Mouse (Mus musculus): Measurements from ENCODE around the gene Dexi. TPM values are rescaled to one million over a fixed set of nuclear protein-coding genes. Genes with fewer than 3 reads are reported as not detected.

Gene Dexi
- polyA plus RNA-seq, 1 experiment = 20.8 TPM

GRCm38 (mm10) chr16:10487895-10488493 is 54.9 kb downstream of the Dexi start:
- TF ChIP-seq CEBPB (IDR thresholded peaks at IDR 0.05; ENCODE audit: insufficient read depth, poor library complexity, severe bottlenecking) (no peak), POLR2A (IDR thresholded peaks at IDR 0.05; ENCODE audit: insufficient read length, low read depth) (no peak), MAX (IDR thresholded peaks at IDR 0.05; ENCODE audit: low read depth) (no peak), TCF3 (IDR thresholded peaks at IDR 0.05; ENCODE audit: insufficient read length, low read depth) (no peak), MYOD1 (IDR thresholded peaks at IDR 0.05; ENCODE audit: control insufficient read depth in 1 of 3, insufficient read length in 2 of 3, low read depth in 2 of 3) (no peak), USF1 (IDR thresholded peaks at IDR 0.05; ENCODE audit: low read depth) (no peak)
- Histone ChIP-seq H3K27me3 (ENCODE audit: control insufficient read depth, insufficient read depth, insufficient read length) (peaks cover 51% of the 10 kb centered on the region), H3K79me2 (ENCODE audit: control insufficient read depth, insufficient read depth) (no peaks in the 10 kb centered on the region), H3ac (ENCODE audit: control insufficient read depth, insufficient read length) (no peak overlapping the region), H3K36me3 (ENCODE audit: control insufficient read depth, insufficient read depth) (no peaks in the 10 kb centered on the region), H3K4me3 (no peak overlapping the region), H3K4me2 (ENCODE audit: low read depth) (no peak overlapping the region)

- no peak for TF ChIP-seq TCF12 (IDR thresholded peaks at IDR 0.05; ENCODE audit: insufficient read depth, poor library complexity, severe bottlenecking)
- TF ChIP-seq E2F4 (IDR thresholded peaks at IDR 0.05; ENCODE audit: insufficient read depth) = no peak
- TF ChIP-seq MAX (IDR thresholded peaks at IDR 0.05; ENCODE audit: low read depth) = no peak
- no peak for TF ChIP-seq POLR2AphosphoS2 (IDR thresholded peaks at IDR 0.05; ENCODE audit: insufficient read length, low read depth)
- no peak for TF ChIP-seq MYOD1 (IDR thresholded peaks at IDR 0.05; ENCODE audit: control insufficient read depth in 1 of 3, insufficient read length in 2 of 3, low read depth in 2 of 3)
- no peak for TF ChIP-seq MYOG (IDR thresholded peaks at IDR 0.05; ENCODE audit: control insufficient read depth in 1 of 3, insufficient read depth in 1 of 3, insufficient read length in 2 of 3, low read depth in 2 of 3)
- no peak for TF ChIP-seq CEBPB (IDR thresholded peaks at IDR 0.05; ENCODE audit: insufficient read depth, poor library complexity, severe bottlenecking)
- TF ChIP-seq SRF (IDR thresholded peaks at IDR 0.05; ENCODE audit: control insufficient read depth, insufficient read length, low read depth) = no peak
- TF ChIP-seq TCF3 (IDR thresholded peaks at IDR 0.05; ENCODE audit: insufficient read length, low read depth) = no peak
- no peak for TF ChIP-seq POLR2A (IDR thresholded peaks at IDR 0.05; ENCODE audit: insufficient read length, low read depth)
- TF ChIP-seq USF1 (IDR thresholded peaks at IDR 0.05; ENCODE audit: low read depth) = no peak
- no peak for TF ChIP-seq REST (IDR thresholded peaks at IDR 0.05; ENCODE audit: insufficient read depth, insufficient read length)
- no peaks in the 10 kb centered on the region for H3K79me2 ChIP-seq (ENCODE audit: control insufficient read depth, insufficient read depth)
- peaks cover 54% of the 10 kb centered on the region for H3K27me3 ChIP-seq (ENCODE audit: control insufficient read depth, insufficient read depth, insufficient read length)
- no peak overlapping the region for H3ac ChIP-seq (ENCODE audit: control insufficient read depth, insufficient read length)
- H3K36me3 ChIP-seq (ENCODE audit: control insufficient read depth, insufficient read depth) = no peaks in the 10 kb centered on the region
- no peak overlapping the region for H3K4me3 ChIP-seq
- H3K4me2 ChIP-seq (ENCODE audit: low read depth) = no peak overlapping the region
These were observed 55.9 kb downstream of the Dexi start for GRCm38 (mm10) chr16:10486993-10487392.

DNA sequence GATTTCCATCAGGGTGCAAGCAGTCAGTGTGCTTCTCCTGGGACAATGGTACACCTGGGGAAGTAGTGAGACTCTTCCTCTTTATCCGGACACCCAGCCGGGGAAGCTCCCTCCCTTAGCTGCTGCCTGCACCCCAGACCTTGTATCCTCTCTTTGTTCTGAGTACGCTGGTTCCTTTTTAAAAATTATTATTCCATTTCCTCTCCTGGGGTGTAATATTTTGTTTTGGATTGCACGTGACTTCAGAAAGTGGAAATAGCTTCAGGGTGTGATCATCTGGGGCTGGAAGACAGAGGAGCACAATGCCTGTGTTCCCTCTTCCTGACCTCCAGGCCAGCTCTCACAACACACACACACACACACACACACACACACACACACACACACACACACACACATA is 60.5 kb downstream of the Dexi start:
- TF ChIP-seq USF1 (IDR thresholded peaks at IDR 0.05; ENCODE audit: low read depth) (no peak), TCF12 (IDR thresholded peaks at IDR 0.05; ENCODE audit: insufficient read depth, poor library complexity, severe bottlenecking) (no peak), E2F4 (IDR thresholded peaks at IDR 0.05; ENCODE audit: insufficient read depth) (no peak), POLR2AphosphoS2 (IDR thresholded peaks at IDR 0.05; ENCODE audit: insufficient read length, low read depth) (no peak), CEBPB (IDR thresholded peaks at IDR 0.05; ENCODE audit: insufficient read depth, poor library complexity, severe bottlenecking) (no peak), TCF3 (IDR thresholded peaks at IDR 0.05; ENCODE audit: insufficient read length, low read depth) (no peak), POLR2A (IDR thresholded peaks at IDR 0.05; ENCODE audit: insufficient read length, low read depth) (no peak), SRF (IDR thresholded peaks at IDR 0.05; ENCODE audit: control insufficient read depth, insufficient read length, low read depth) (no peak), MYOG (IDR thresholded peaks at IDR 0.05; ENCODE audit: control insufficient read depth in 1 of 3, insufficient read depth in 1 of 3, insufficient read length in 2 of 3, low read depth in 2 of 3) (no peak), MAX (IDR thresholded peaks at IDR 0.05; ENCODE audit: low read depth) (no peak)
- Histone ChIP-seq H3K4me2 (ENCODE audit: low read depth) (no peak overlapping the region), H3K4me3 (no peak overlapping the region), H3K27me3 (ENCODE audit: control insufficient read depth, insufficient read depth, insufficient read length) (peaks cover 53% of the 10 kb centered on the region), H3K79me2 (ENCODE audit: control insufficient read depth, insufficient read depth) (no peaks in the 10 kb centered on the region), H3ac (ENCODE audit: control insufficient read depth, insufficient read length) (no peak overlapping the region), H3K36me3 (ENCODE audit: control insufficient read depth, insufficient read depth) (no peaks in the 10 kb centered on the region)

DNA sequence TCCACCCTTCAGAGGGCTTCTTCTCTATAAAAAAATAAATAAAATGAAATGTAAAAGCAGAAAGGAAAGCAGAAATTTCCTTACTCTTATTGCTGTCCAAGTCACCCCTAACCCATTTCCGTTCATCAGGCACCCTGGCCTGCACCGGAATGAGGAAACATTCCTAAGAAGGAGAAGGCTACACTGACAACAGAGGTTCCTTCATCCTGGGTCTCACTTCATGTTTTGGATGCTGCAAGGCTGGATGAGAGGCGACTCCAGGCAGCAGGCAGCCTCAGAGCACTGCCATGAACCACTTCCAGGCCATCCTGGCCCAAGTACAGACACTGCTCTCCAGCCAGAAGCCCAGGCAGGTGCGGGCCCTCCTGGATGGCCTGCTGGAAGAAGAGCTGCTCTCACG is 63.0 kb downstream of the Dexi start, which contains the start of gene Ciita:
Gene Ciita, plus strand, starts transcription at position 203 of the 400 bp plus-strand sequence.
- Histone ChIP-seq H3K79me2 (ENCODE audit: control insufficient read depth, insufficient read depth) (no peaks in the 10 kb centered on the region), H3K27me3 (ENCODE audit: control insufficient read depth, insufficient read depth, insufficient read length) (peaks cover 58% of the 10 kb centered on the region)

More for the DNA sequence above, 63.0 kb downstream of the Dexi start, which contains the start of gene Ciita:
- Histone ChIP-seq H3K4me3 (no peak within 1 kb of the TSS), H3ac (ENCODE audit: control insufficient read depth, insufficient read length) (no peak within 1 kb of the TSS), H3K36me3 (ENCODE audit: control insufficient read depth, insufficient read depth) (no peaks in the 10 kb centered on the region), H3K4me2 (ENCODE audit: low read depth) (no peak within 1 kb of the TSS)
- TF ChIP-seq CEBPB (IDR thresholded peaks at IDR 0.05; ENCODE audit: insufficient read depth, poor library complexity, severe bottlenecking) = no peak
- no peak for TF ChIP-seq MYOD1 (IDR thresholded peaks at IDR 0.05; ENCODE audit: control insufficient read depth in 1 of 3, insufficient read length in 2 of 3, low read depth in 2 of 3)
- TF ChIP-seq POLR2A (IDR thresholded peaks at IDR 0.05; ENCODE audit: insufficient read length, low read depth) = no peak
- no peak for TF ChIP-seq E2F4 (IDR thresholded peaks at IDR 0.05; ENCODE audit: insufficient read depth)
- no peak for TF ChIP-seq MYOG (IDR thresholded peaks at IDR 0.05; ENCODE audit: control insufficient read depth in 1 of 3, insufficient read depth in 1 of 3, insufficient read length in 2 of 3, low read depth in 2 of 3)
- TF ChIP-seq MAX (IDR thresholded peaks at IDR 0.05; ENCODE audit: low read depth) = no peak
- TF ChIP-seq SRF (IDR thresholded peaks at IDR 0.05; ENCODE audit: control insufficient read depth, insufficient read length, low read depth) = no peak
- TF ChIP-seq POLR2AphosphoS2 (IDR thresholded peaks at IDR 0.05; ENCODE audit: insufficient read length, low read depth) = no peak
- TF ChIP-seq TCF3 (IDR thresholded peaks at IDR 0.05; ENCODE audit: insufficient read length, low read depth) = no peak
- no peak for TF ChIP-seq USF1 (IDR thresholded peaks at IDR 0.05; ENCODE audit: low read depth)
- TF ChIP-seq TCF12 (IDR thresholded peaks at IDR 0.05; ENCODE audit: insufficient read depth, poor library complexity, severe bottlenecking) = no peak
- no peak for TF ChIP-seq REST (IDR thresholded peaks at IDR 0.05; ENCODE audit: insufficient read depth, insufficient read length)

All from myocyte (in vitro differentiated cells).